Mouse (Mus musculus): ENCODE data around the gene Cpsf4l. TPM values are rescaled to one million over a fixed set of nuclear protein-coding genes. Genes with fewer than 3 reads are reported as not detected.

Gene Cpsf4l
- polyA plus RNA-seq, 1 experiment from 2014 or later = 0.57 TPM

GRCm38 (mm10) chr11:113681979-113682378, 27.8 kb downstream of the Cpsf4l start:
- Histone ChIP-seq H3K9me3 (ENCODE audit: control insufficient read depth, low read length) (no peaks in the 10 kb centered on the region), H3K27ac (ENCODE audit: low read depth, low read length) (no peak overlapping the region), H3K36me3 (ENCODE audit: control insufficient read depth, insufficient read depth, low read length) (no peaks in the 10 kb centered on the region), H3K4me2 (peak overlapping the region; percentile 89), H3K4me3 (ENCODE audit: low read depth, low read length) (peak overlapping the region; percentile 12; the same call in 1 of the 2 replicates), H3K9ac (ENCODE audit: low read length) (no peak overlapping the region), H3K4me1 (ENCODE audit: control insufficient read depth, insufficient read depth, low read length) (peaks cover 24% of the 10 kb centered on the region), H3K27me3 (ENCODE audit: control insufficient read depth, insufficient read depth, low read length) (no peaks in the 10 kb centered on the region)
- ATAC-seq (ENCODE audit: low FRiP score) (no peak), DNase-seq (ENCODE audit: low spot score, missing footprints) (no peak)

- no peak for DNase-seq (ENCODE audit: low spot score, missing footprints)
- Histone ChIP-seq H3K4me1 (ENCODE audit: control insufficient read depth, insufficient read depth, low read length) (peaks cover 19% of the 10 kb centered on the region), H3K9ac (ENCODE audit: low read length) (no peak overlapping the region), H3K4me2 (no peak overlapping the region), H3K27ac (ENCODE audit: low read depth, low read length) (no peak overlapping the region), H3K36me3 (ENCODE audit: control insufficient read depth, insufficient read depth, low read length) (no peaks in the 10 kb centered on the region), H3K27me3 (ENCODE audit: control insufficient read depth, insufficient read depth, low read length) (no peaks in the 10 kb centered on the region), H3K9me3 (ENCODE audit: control insufficient read depth, low read length) (no peaks in the 10 kb centered on the region), H3K4me3 (ENCODE audit: low read depth, low read length) (no peak overlapping the region)
- WGBS = 81% methylated on average over 2 of the region's 2 CpGs
- ATAC-seq (ENCODE audit: low FRiP score) = no peak
These were observed 28.9 kb downstream of the Cpsf4l start for GRCm38 (mm10) chr11:113680954-113681353.

DNA sequence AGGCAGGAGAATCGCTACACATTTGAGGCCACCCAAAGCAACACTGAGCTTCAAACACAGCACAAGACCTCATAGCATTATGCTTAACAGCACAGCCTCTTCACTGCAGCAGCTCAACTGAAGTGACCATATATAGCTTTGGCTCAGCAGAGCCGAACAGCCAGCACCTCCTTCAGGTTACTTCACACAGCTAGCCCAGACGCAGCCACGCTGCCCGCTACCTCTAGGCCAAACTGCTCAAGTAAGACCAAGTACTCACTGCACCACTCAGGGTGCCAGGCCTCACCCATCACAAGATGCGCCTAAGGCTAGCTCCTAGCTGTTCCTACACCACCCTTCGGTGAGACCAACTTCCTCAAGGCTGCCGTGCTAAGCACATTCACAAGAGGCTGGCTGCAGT, 31.4 kb downstream of the Cpsf4l start:
- Histone ChIP-seq H3K36me3 (ENCODE audit: control insufficient read depth, insufficient read depth, low read length) (no peaks in the 10 kb centered on the region; the same call in 1 of the 2 replicates), H3K9me3 (ENCODE audit: control insufficient read depth, low read length) (no peaks in the 10 kb centered on the region), H3K4me2 (no peak overlapping the region), H3K4me1 (ENCODE audit: control insufficient read depth, insufficient read depth, low read length) (peaks cover 9% of the 10 kb centered on the region), H3K27me3 (ENCODE audit: control insufficient read depth, insufficient read depth, low read length) (no peaks in the 10 kb centered on the region), H3K9ac (ENCODE audit: low read length) (no peak overlapping the region), H3K4me3 (ENCODE audit: low read depth, low read length) (no peak overlapping the region), H3K27ac (ENCODE audit: low read depth, low read length) (no peak overlapping the region)
- DNase-seq (ENCODE audit: low spot score, missing footprints) = no peak
- ATAC-seq (ENCODE audit: low FRiP score) = no peak
- WGBS = 86% methylated on average over 8 of the region's 8 CpGs

GRCm38 (mm10) chr11:113677378-113677777, 32.4 kb downstream of the Cpsf4l start:
- Histone ChIP-seq H3K27me3 (ENCODE audit: control insufficient read depth, insufficient read depth, low read length) (no peaks in the 10 kb centered on the region), H3K4me3 (ENCODE audit: low read depth, low read length) (no peak overlapping the region), H3K4me1 (ENCODE audit: control insufficient read depth, insufficient read depth, low read length) (peaks cover 5% of the 10 kb centered on the region), H3K9ac (ENCODE audit: low read length) (no peak overlapping the region), H3K9me3 (ENCODE audit: control insufficient read depth, low read length) (no peaks in the 10 kb centered on the region), H3K4me2 (no peak overlapping the region), H3K36me3 (ENCODE audit: control insufficient read depth, insufficient read depth, low read length) (peaks cover 4% of the 10 kb centered on the region), H3K27ac (ENCODE audit: low read depth, low read length) (no peak overlapping the region)
- WGBS = 93% methylated on average over 2 of the region's 2 CpGs
- ATAC-seq (ENCODE audit: low FRiP score) (no peak), DNase-seq (ENCODE audit: low spot score, missing footprints) (no peak)

DNA sequence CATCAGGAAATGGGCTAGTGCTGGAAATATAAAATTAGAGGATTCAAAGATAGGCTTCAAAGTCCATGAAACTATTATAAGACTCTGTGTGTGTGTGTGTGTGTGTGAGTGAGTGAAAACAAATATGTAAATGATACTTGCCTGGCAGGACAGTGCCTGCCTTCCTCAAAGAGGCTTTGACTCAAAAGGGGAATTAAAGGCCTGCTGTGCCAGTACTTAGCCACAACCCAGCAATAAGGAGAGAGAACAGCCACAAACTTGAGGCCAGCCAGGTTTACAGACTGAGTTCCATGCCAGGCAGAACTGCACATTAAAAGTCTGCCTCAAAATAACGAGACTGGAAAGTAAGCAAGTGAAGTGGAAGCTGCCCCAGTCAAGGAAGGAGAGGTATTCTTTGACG, 33.0 kb downstream of the Cpsf4l start:
- DNase-seq (ENCODE audit: low spot score, missing footprints) (no peak), ATAC-seq (ENCODE audit: low FRiP score) (no peak)
- H3K4me2 ChIP-seq = no peak overlapping the region
- no peaks in the 10 kb centered on the region for H3K9me3 ChIP-seq (ENCODE audit: control insufficient read depth, low read length)
- H3K9ac ChIP-seq (ENCODE audit: low read length) = no peak overlapping the region
- H3K36me3 ChIP-seq (ENCODE audit: control insufficient read depth, insufficient read depth, low read length) = peaks cover 4% of the 10 kb centered on the region
- no peaks in the 10 kb centered on the region for H3K4me1 ChIP-seq (ENCODE audit: control insufficient read depth, insufficient read depth, low read length)
- no peak overlapping the region for H3K4me3 ChIP-seq (ENCODE audit: low read depth, low read length)
- H3K27me3 ChIP-seq (ENCODE audit: control insufficient read depth, insufficient read depth, low read length) = no peaks in the 10 kb centered on the region
- no peak overlapping the region for H3K27ac ChIP-seq (ENCODE audit: low read depth, low read length)
- 98% methylated on average over 2 of the region's 2 CpGs for WGBS

DNA sequence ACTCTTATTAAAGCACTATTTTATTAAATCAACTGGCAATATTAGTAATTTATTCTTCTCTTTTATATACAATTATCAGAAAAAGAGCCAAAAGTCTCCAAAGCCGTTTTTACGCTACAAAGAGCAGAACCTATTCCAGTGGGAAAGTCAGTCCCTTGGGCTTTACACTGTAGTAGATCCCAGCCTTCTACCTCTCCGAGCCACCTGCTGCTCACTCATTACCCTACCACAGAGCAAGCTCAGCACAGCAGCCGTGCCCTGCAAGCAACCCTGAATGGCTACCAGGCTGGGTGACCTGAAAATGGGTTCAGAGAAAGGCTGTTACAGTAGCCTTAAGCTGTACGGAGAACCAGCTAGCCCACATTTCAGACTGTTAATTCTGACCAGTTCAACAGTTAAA, 35.2 kb downstream of the Cpsf4l start:
- H3K36me3 ChIP-seq (ENCODE audit: control insufficient read depth, insufficient read depth, low read length) = peaks cover 6% of the 10 kb centered on the region
- 92% methylated on average over 5 of the region's 5 CpGs for WGBS
- no peak overlapping the region for H3K27ac ChIP-seq (ENCODE audit: low read depth, low read length)
- H3K9ac ChIP-seq (ENCODE audit: low read length) = no peak overlapping the region
- H3K27me3 ChIP-seq (ENCODE audit: control insufficient read depth, insufficient read depth, low read length) = no peaks in the 10 kb centered on the region
- no peaks in the 10 kb centered on the region for H3K9me3 ChIP-seq (ENCODE audit: control insufficient read depth, low read length)
- H3K4me1 ChIP-seq (ENCODE audit: control insufficient read depth, insufficient read depth, low read length) = no peaks in the 10 kb centered on the region
- H3K4me3 ChIP-seq (ENCODE audit: low read depth, low read length) = no peak overlapping the region
- DNase-seq (ENCODE audit: low spot score, missing footprints) (no peak), ATAC-seq (ENCODE audit: low FRiP score) (no peak)
- H3K4me2 ChIP-seq = no peak overlapping the region

GRCm38 (mm10) chr11:113673614-113674013, 36.2 kb downstream of the Cpsf4l start:
- Histone ChIP-seq H3K9me3 (ENCODE audit: control insufficient read depth, low read length) (no peaks in the 10 kb centered on the region), H3K27me3 (ENCODE audit: control insufficient read depth, insufficient read depth, low read length) (no peaks in the 10 kb centered on the region), H3K9ac (ENCODE audit: low read length) (no peak overlapping the region), H3K4me1 (ENCODE audit: control insufficient read depth, insufficient read depth, low read length) (no peaks in the 10 kb centered on the region), H3K4me3 (ENCODE audit: low read depth, low read length) (no peak overlapping the region), H3K36me3 (ENCODE audit: control insufficient read depth, insufficient read depth, low read length) (peaks cover 6% of the 10 kb centered on the region), H3K27ac (ENCODE audit: low read depth, low read length) (no peak overlapping the region), H3K4me2 (no peak overlapping the region)
- DNase-seq (ENCODE audit: low spot score, missing footprints) = no peak
- no peak for ATAC-seq (ENCODE audit: low FRiP score)
- WGBS = 97% methylated on average over 4 of the region's 4 CpGs

GRCm38 (mm10) chr11:113669711-113670110, 40.1 kb downstream of the Cpsf4l start:
- 88% methylated on average over 4 of the region's 4 CpGs for WGBS
- no peaks in the 10 kb centered on the region for H3K27me3 ChIP-seq (ENCODE audit: control insufficient read depth, insufficient read depth, low read length)
- no peak overlapping the region for H3K9ac ChIP-seq (ENCODE audit: low read length)
- H3K36me3 ChIP-seq (ENCODE audit: control insufficient read depth, insufficient read depth, low read length) = peaks cover 6% of the 10 kb centered on the region
- no peak overlapping the region for H3K4me2 ChIP-seq
- DNase-seq (ENCODE audit: low spot score, missing footprints) (no peak), ATAC-seq (ENCODE audit: low FRiP score) (no peak)
- H3K4me3 ChIP-seq (ENCODE audit: low read depth, low read length) = no peak overlapping the region
- H3K9me3 ChIP-seq (ENCODE audit: control insufficient read depth, low read length) = no peaks in the 10 kb centered on the region
- H3K27ac ChIP-seq (ENCODE audit: low read depth, low read length) = no peak overlapping the region
- H3K4me1 ChIP-seq (ENCODE audit: control insufficient read depth, insufficient read depth, low read length) = 0 out of 2 replicates have a peak, but pooled peaks cover 2% of the 10 kb centered on the region

GRCm38 (mm10) chr11:113668857-113669256, 41.0 kb downstream of the Cpsf4l start:
- Histone ChIP-seq H3K4me3 (ENCODE audit: low read depth, low read length) (no peak overlapping the region), H3K9me3 (ENCODE audit: control insufficient read depth, low read length) (no peaks in the 10 kb centered on the region), H3K9ac (ENCODE audit: low read length) (no peak overlapping the region), H3K4me1 (ENCODE audit: control insufficient read depth, insufficient read depth, low read length) (0 out of 2 replicates have a peak, but pooled peaks cover 2% of the 10 kb centered on the region), H3K4me2 (no peak overlapping the region), H3K27me3 (ENCODE audit: control insufficient read depth, insufficient read depth, low read length) (no peaks in the 10 kb centered on the region), H3K27ac (ENCODE audit: low read depth, low read length) (no peak overlapping the region), H3K36me3 (ENCODE audit: control insufficient read depth, insufficient read depth, low read length) (peaks cover 9% of the 10 kb centered on the region)
- ATAC-seq (ENCODE audit: low FRiP score) (no peak), DNase-seq (ENCODE audit: low spot score, missing footprints) (no peak)
- WGBS = 94% methylated on average over 5 of the region's 5 CpGs

- Histone ChIP-seq H3K9me3 (ENCODE audit: control insufficient read depth, low read length) (no peaks in the 10 kb centered on the region), H3K27me3 (ENCODE audit: control insufficient read depth, insufficient read depth, low read length) (no peaks in the 10 kb centered on the region), H3K4me1 (ENCODE audit: control insufficient read depth, insufficient read depth, low read length) (0 out of 2 replicates have a peak, but pooled peaks cover 2% of the 10 kb centered on the region), H3K9ac (ENCODE audit: low read length) (no peak overlapping the region), H3K36me3 (ENCODE audit: control insufficient read depth, insufficient read depth, low read length) (peaks cover 5% of the 10 kb centered on the region; the same call in 1 of the 2 replicates), H3K4me3 (ENCODE audit: low read depth, low read length) (no peak overlapping the region), H3K4me2 (no peak overlapping the region), H3K27ac (ENCODE audit: low read depth, low read length) (no peak overlapping the region)
- DNase-seq (ENCODE audit: low spot score, missing footprints) (no peak), ATAC-seq (ENCODE audit: low FRiP score) (no peak)
- WGBS = 85% methylated on average over 4 of the region's 4 CpGs
These were observed 42.1 kb downstream of the Cpsf4l start for GRCm38 (mm10) chr11:113667704-113668103.

Data from midbrain, embryonic 11.5 days (tissue).